ENCODE assay signal across 8 mouse cellular contexts in genomic region chr13:98890137-98890870, GRCm38 (mm10). TPM values are rescaled to one million over a fixed set of nuclear protein-coding genes. Genes with fewer than 3 reads are reported as not detected.
DNase-seq lines count a peak whose midpoint lies in the region; ATAC-seq lines count a peak whose summit lies in the region.

No protein-coding gene starts in this region.

- H3K9me3 ChIP-seq in embryonic facial prominence, embryonic 11.5 days (replicated peaks; ENCODE audit: control insufficient read depth, low read length): no peaks in the 10 kb centered on the region
- H3K9me3 ChIP-seq in liver, embryonic 11.5 days (ENCODE audit: control insufficient read depth, low read length): no peaks in the 10 kb centered on the region

- peak overlapping the region; percentile 96 for H3K27ac ChIP-seq in embryonic facial prominence, embryonic 11.5 days (replicated peaks; ENCODE audit: low read depth, low read length)
- H3K27ac ChIP-seq in liver, embryonic 11.5 days (ENCODE audit: low read depth, low read length): peak overlapping the region; percentile 92

- H3K27me3 ChIP-seq in embryonic facial prominence, embryonic 11.5 days (ENCODE audit: control insufficient read depth, insufficient read depth, low read length): no peaks in the 10 kb centered on the region
- no peaks in the 10 kb centered on the region for H3K27me3 ChIP-seq in liver, embryonic 11.5 days (replicated peaks; ENCODE audit: control insufficient read depth, insufficient read depth, low read length)

- WGBS in embryonic facial prominence, embryonic 11.5 days: under 1% methylated on average over 61 of the region's 71 CpGs
- under 1% methylated on average over 68 of the region's 71 CpGs for WGBS in liver, embryonic 11.5 days

- H3K4me3 ChIP-seq in embryonic facial prominence, embryonic 11.5 days (ENCODE audit: low read depth, low read length): peak overlapping the region; percentile 82
- H3K4me3 ChIP-seq in liver, embryonic 11.5 days (ENCODE audit: low read depth, low read length): peak overlapping the region; percentile 88

- ATAC-seq in embryonic facial prominence, embryonic 11.5 days (replicated peaks; ENCODE audit: insufficient number of reproducible peaks, low FRiP score, low TSS enrichment, low read depth): peak; percentile 72
- ATAC-seq in liver, embryonic 11.5 days (replicated peaks; ENCODE audit: low FRiP score): peak; percentile 82
- peak; percentile 46 for ATAC-seq in monocyte, adult 5-6 weeks (replicated peaks; ENCODE audit: insufficient number of reproducible peaks, low FRiP score, low TSS enrichment, poor library complexity, severe bottlenecking)

- H3K4me2 ChIP-seq in embryonic facial prominence, embryonic 11.5 days (ENCODE audit: low read depth, low read length): peak overlapping the region; percentile 91
- peak overlapping the region; percentile 77 for H3K4me2 ChIP-seq in liver, embryonic 11.5 days

- no peaks in the 10 kb centered on the region for H3K4me1 ChIP-seq in embryonic facial prominence, embryonic 11.5 days (ENCODE audit: control insufficient read depth, insufficient read depth, low read length)
- H3K4me1 ChIP-seq in liver, embryonic 11.5 days (replicated peaks; ENCODE audit: control insufficient read depth, insufficient read depth, low read length): peaks cover 30% of the 10 kb centered on the region

- peak overlapping the region; percentile 88 for H3K9ac ChIP-seq in embryonic facial prominence, embryonic 11.5 days (replicated peaks; ENCODE audit: low read length)
- peak overlapping the region; percentile 95 for H3K9ac ChIP-seq in liver, embryonic 11.5 days (ENCODE audit: low read depth, low read length)

- peaks cover 2% of the 10 kb centered on the region; the same call in 1 of the 2 replicates for H3K36me3 ChIP-seq in embryonic facial prominence, embryonic 11.5 days (replicated peaks; ENCODE audit: control insufficient read depth, insufficient read depth, low read depth, low read length)
- peaks cover 20% of the 10 kb centered on the region for H3K36me3 ChIP-seq in liver, embryonic 11.5 days (ENCODE audit: control insufficient read depth, insufficient read depth, low read length)

- peak; percentile 64 for DNase-seq in 416B (ENCODE audit: low read depth)
- peak; percentile 43 for DNase-seq in adrenal gland, adult 8-10 months
- DNase-seq in embryonic facial prominence, embryonic 11.5 days (ENCODE audit: low spot score): peak; percentile 58
- peak; percentile 62 to 68 for DNase-seq in heart, adult 18-20 months
- DNase-seq in kidney, adult 18-20 months: peak; percentile 63
- peak; percentile 79 for DNase-seq in liver, embryonic 11.5 days (ENCODE audit: low spot score)
- DNase-seq in spleen, postnatal 36 days (ENCODE audit: low spot score in 2 of 2): peak; percentile 54 to 59

RNA-seq across cellular contexts. Expression of gene Tnpo1, which starts 35.9 kb away (rescaled TPM):
- 100 to 1,000 TPM; 122 to 194 (median 144) TPM for total RNA-seq in adrenal gland, adult 8-10 months (2022)
- polyA plus RNA-seq in embryonic facial prominence, embryonic 11.5 days (2014; fragmentation: Nextera tagmentation; extraction: Ambion mirVana): 61.5 and 65.2 TPM in 2 replicates
- 10 to 100 TPM; 59.2 to 70.0 TPM for total RNA-seq in heart, adult 18-20 months (2021)
- polyA plus RNA-seq in liver, embryonic 11.5 days (2014; fragmentation: Nextera tagmentation; extraction: Ambion mirVana): 32.2 and 34.9 TPM in 2 replicates
- total RNA-seq in monocyte, adult 5-6 weeks (2017): 54.7 to 101 TPM (median 55.1 TPM) in 3 replicates

Comparison
In these comparisons a context has a peak if more than half of its experiments do, and no peak if none do; other contexts are left out.
1. Peak in every context shown above with its lines: DNase-seq, ATAC-seq, H3K4me3 ChIP-seq and H3K27ac ChIP-seq.